In the genomic region with DNA sequence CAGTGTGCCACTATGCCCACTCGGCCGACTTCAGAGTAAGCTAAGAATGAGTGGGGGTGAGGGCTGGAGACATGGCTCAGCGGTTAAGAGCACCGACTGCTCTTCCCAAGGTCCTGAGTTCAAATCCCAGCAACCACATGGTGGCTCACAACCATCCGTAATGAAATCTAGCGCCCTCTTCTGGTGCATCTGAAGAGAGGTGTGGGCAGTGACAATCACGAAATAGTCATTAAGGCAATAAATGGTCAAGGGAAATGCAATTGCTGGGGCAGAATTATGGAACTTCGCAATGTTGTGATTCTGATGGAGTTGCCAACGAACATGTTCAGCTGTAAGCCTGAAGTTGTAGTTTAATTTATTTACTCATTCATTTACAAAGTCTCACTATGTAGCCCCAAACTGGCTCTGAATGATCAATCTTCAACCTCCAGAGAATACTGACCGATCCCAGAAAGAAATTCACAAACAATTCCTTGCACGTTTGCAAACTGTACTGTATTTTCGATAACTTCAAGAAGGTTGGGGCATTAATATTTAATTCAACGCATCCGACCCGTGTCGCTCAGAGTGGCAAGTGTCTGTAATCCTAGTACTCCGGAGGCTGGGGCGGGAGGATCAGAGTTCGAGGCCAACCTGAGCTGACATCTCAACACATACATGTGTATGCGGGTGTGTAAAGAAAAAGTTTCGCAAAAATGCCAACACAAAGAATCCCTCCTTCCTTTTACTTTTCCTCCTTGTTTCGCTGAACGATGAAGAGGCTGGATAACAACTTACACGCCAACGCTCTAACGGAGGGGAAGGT, we compare ENCODE assay signal across 8 mouse cellular contexts. TPM values are rescaled to one million over a fixed set of nuclear protein-coding genes. Genes with fewer than 3 reads are reported as not detected.
DNase-seq lines count a peak whose midpoint lies in the region; ATAC-seq and TF ChIP-seq lines count a peak whose summit lies in the region.

No protein-coding gene starts in this region.

- H3K9ac ChIP-seq in heart, embryonic 16.5 days (ENCODE audit: low read length), result peak overlapping the region; percentile 84
- H3K9ac ChIP-seq in lung, postnatal 0 days (replicated peaks; ENCODE audit: low read depth), result peak overlapping the region; percentile 64
- H3K9ac ChIP-seq in stomach, embryonic 14.5 days (replicated peaks; ENCODE audit: low read depth, low read length), result peak overlapping the region; percentile 71

- DNase-seq in heart, embryonic 10.5 days (ENCODE audit: low spot score), result no peak
- DNase-seq in heart, postnatal 14 days, result no peak
- peak; percentile 44 to 51 for DNase-seq in B cell, adult 2 months
- no peak for DNase-seq in brain, embryonic 14.5 days (ENCODE audit: low read depth)
- peak; percentile 12 for DNase-seq in lung, postnatal 0 days (ENCODE audit: low spot score)
- DNase-seq in right cerebral cortex, postnatal 25 days, result no peak

- H3K27me3 ChIP-seq in heart, embryonic 10.5 days (ENCODE audit: insufficient read depth, poor library complexity, severe bottlenecking), result no peaks in the 10 kb centered on the region
- H3K27me3 ChIP-seq in heart, embryonic 16.5 days (ENCODE audit: control insufficient read depth, insufficient read depth, low read length), result no peaks in the 10 kb centered on the region
- H3K27me3 ChIP-seq in lung, postnatal 0 days (replicated peaks; ENCODE audit: insufficient read depth, low read length), result no peaks in the 10 kb centered on the region
- no peaks in the 10 kb centered on the region for H3K27me3 ChIP-seq in stomach, embryonic 14.5 days (ENCODE audit: control insufficient read depth, insufficient read depth, low read length)

- peak; percentile 15; the same call in 1 of the 2 replicates for TF ChIP-seq CTCF in brain, embryonic 14.5 days (IDR thresholded peaks at IDR 0.05; ENCODE audit: borderline replicate concordance, extremely low read depth, insufficient read depth, insufficient read length)
- TF ChIP-seq CTCF in lung, postnatal 0 days (IDR thresholded peaks at IDR 0.05), result peak; percentile 64

- no peak for TF ChIP-seq POLR2A in brain, embryonic 14.5 days (IDR thresholded peaks at IDR 0.05; ENCODE audit: borderline replicate concordance, extremely low read depth, insufficient read depth, insufficient read length, poor library complexity, severe bottlenecking)

- peak overlapping the region; percentile 82 for H3K4me3 ChIP-seq in heart, embryonic 10.5 days
- H3K4me3 ChIP-seq in heart, embryonic 16.5 days (ENCODE audit: low read length), result peak overlapping the region; percentile 93
- H3K4me3 ChIP-seq in lung, postnatal 0 days (ENCODE audit: low read depth, low read length), result peak overlapping the region; percentile 70
- peak overlapping the region; percentile 90 for H3K4me3 ChIP-seq in stomach, embryonic 14.5 days (ENCODE audit: low read depth, low read length)

- no peaks in the 10 kb centered on the region for H3K9me3 ChIP-seq in heart, embryonic 10.5 days
- H3K9me3 ChIP-seq in heart, embryonic 16.5 days (replicated peaks; ENCODE audit: control insufficient read depth, low read length), result no peaks in the 10 kb centered on the region
- H3K9me3 ChIP-seq in lung, postnatal 0 days (ENCODE audit: low read length), result no peaks in the 10 kb centered on the region
- H3K9me3 ChIP-seq in stomach, embryonic 14.5 days (ENCODE audit: control insufficient read depth, low read depth, low read length), result no peaks in the 10 kb centered on the region

- 29% methylated on average over 26 of the region's 26 CpGs for WGBS in heart, embryonic 10.5 days
- WGBS in heart, embryonic 16.5 days, result 30% methylated on average over 26 of the region's 26 CpGs
- 31% methylated on average over 26 of the region's 26 CpGs for WGBS in lung, postnatal 0 days
- WGBS in stomach, embryonic 14.5 days, result 31% methylated on average over 26 of the region's 26 CpGs

- H3K36me3 ChIP-seq in heart, embryonic 10.5 days, result peaks cover 15% of the 10 kb centered on the region
- H3K36me3 ChIP-seq in heart, embryonic 16.5 days (ENCODE audit: control insufficient read depth, insufficient read depth), result no peaks in the 10 kb centered on the region; the same call in 1 of the 2 replicates
- H3K36me3 ChIP-seq in lung, postnatal 0 days (ENCODE audit: insufficient read depth, low read length), result no peaks in the 10 kb centered on the region
- H3K36me3 ChIP-seq in stomach, embryonic 14.5 days (ENCODE audit: control insufficient read depth, insufficient read depth, low read length), result peaks cover 9% of the 10 kb centered on the region; the same call in 1 of the 2 replicates

- peak overlapping the region; percentile 74 for H3K4me2 ChIP-seq in heart, embryonic 16.5 days (ENCODE audit: low read depth, low read length)
- H3K4me2 ChIP-seq in lung, postnatal 0 days (replicated peaks; ENCODE audit: low read depth, low read length), result peak overlapping the region; percentile 85
- peak overlapping the region; percentile 59 for H3K4me2 ChIP-seq in stomach, embryonic 14.5 days (replicated peaks; ENCODE audit: low read depth, low read length)

- H3K27ac ChIP-seq in heart, embryonic 10.5 days, result peak overlapping the region; percentile 92
- H3K27ac ChIP-seq in heart, embryonic 16.5 days (ENCODE audit: low read length), result peak overlapping the region; percentile 94
- peak overlapping the region; percentile 91 for H3K27ac ChIP-seq in lung, postnatal 0 days (ENCODE audit: low read length)
- peak overlapping the region; percentile 93 for H3K27ac ChIP-seq in stomach, embryonic 14.5 days (ENCODE audit: low read length)

- H3K4me1 ChIP-seq in heart, embryonic 10.5 days, result peaks cover 14% of the 10 kb centered on the region
- peaks cover 16% of the 10 kb centered on the region for H3K4me1 ChIP-seq in heart, embryonic 16.5 days (ENCODE audit: control insufficient read depth, insufficient read depth, low read length)
- peaks cover 6% of the 10 kb centered on the region; the same call in 1 of the 2 replicates for H3K4me1 ChIP-seq in lung, postnatal 0 days (ENCODE audit: insufficient read depth, low read depth, low read length)
- peaks cover 4% of the 10 kb centered on the region; the same call in 1 of the 2 replicates for H3K4me1 ChIP-seq in stomach, embryonic 14.5 days (ENCODE audit: control insufficient read depth, insufficient read depth, low read length)

- peak; percentile 23; the same call in 1 of the 2 replicates for ATAC-seq in heart, embryonic 16.5 days (replicated peaks; ENCODE audit: extremely low read depth, insufficient read depth, low FRiP score)
- peak; percentile 19 for ATAC-seq in lung, postnatal 0 days
- no peak for ATAC-seq in stomach, embryonic 14.5 days (ENCODE audit: insufficient number of reproducible peaks, insufficient read depth, low FRiP score, low read depth)

- intact Hi-C loops in heart, postnatal 14 days (cut with DNase I), result loop anchor here (1.0 to 5.0 kb wide), 3 partner anchors 54 to 205 kb away; no protein-coding TSS in a partner anchor

- no peak for TF ChIP-seq EP300 in lung, postnatal 0 days (IDR thresholded peaks at IDR 0.05)

RNA-seq across cellular contexts. Expression of a gene that starts 1.4 kb away (rescaled TPM):
- 45.3 and 49.2 TPM in 2 replicates for polyA plus RNA-seq in heart, embryonic 10.5 days (2016; fragmentation: Nextera tagmentation; extraction: Ambion mirVana)
- total RNA-seq in heart, postnatal 14 days (2021), result 10 to 100 TPM; 10.3 to 19.3 TPM
- 23.1 and 24.1 TPM in 2 replicates for polyA plus RNA-seq in brain, embryonic 14.5 days (2012; rRNA removed)
- 22.3 and 26.3 TPM in 2 replicates for polyA plus RNA-seq in heart, embryonic 16.5 days (2015; fragmentation: Nextera tagmentation; extraction: Ambion mirVana)
- polyA plus RNA-seq in lung, postnatal 0 days (2015; fragmentation: Nextera tagmentation; extraction: Ambion mirVana), result 11.1 and 12.4 TPM in 2 replicates
- polyA plus RNA-seq in stomach, embryonic 14.5 days (2014; fragmentation: Nextera tagmentation; extraction: Ambion mirVana), result 50.3 and 55.7 TPM in 2 replicates

Comparison
In these comparisons a context has a peak if more than half of its experiments do, and no peak if none do; other contexts are left out.
1. DNase-seq: peak in B cell, adult 2 months (2 of 2) and lung, postnatal 0 days (single experiment); none in heart, embryonic 10.5 days (single experiment), heart, postnatal 14 days (0 of 2), brain, embryonic 14.5 days (single experiment) and right cerebral cortex, postnatal 25 days (single experiment).
2. Peak in every context shown above with its lines, with median percentiles within 50 percentile points of each other: H3K27ac ChIP-seq, H3K4me3 ChIP-seq, H3K4me2 ChIP-seq and H3K9ac ChIP-seq.